Mouse (Mus musculus): ENCODE results near the gene Slfn3.
"Not testable (repeated sequence)": the region's sequence is repeated elsewhere in the genome, so short reads cannot be mapped to it uniquely, and the experiment has no call there.

Slfn3 gene

DNA sequence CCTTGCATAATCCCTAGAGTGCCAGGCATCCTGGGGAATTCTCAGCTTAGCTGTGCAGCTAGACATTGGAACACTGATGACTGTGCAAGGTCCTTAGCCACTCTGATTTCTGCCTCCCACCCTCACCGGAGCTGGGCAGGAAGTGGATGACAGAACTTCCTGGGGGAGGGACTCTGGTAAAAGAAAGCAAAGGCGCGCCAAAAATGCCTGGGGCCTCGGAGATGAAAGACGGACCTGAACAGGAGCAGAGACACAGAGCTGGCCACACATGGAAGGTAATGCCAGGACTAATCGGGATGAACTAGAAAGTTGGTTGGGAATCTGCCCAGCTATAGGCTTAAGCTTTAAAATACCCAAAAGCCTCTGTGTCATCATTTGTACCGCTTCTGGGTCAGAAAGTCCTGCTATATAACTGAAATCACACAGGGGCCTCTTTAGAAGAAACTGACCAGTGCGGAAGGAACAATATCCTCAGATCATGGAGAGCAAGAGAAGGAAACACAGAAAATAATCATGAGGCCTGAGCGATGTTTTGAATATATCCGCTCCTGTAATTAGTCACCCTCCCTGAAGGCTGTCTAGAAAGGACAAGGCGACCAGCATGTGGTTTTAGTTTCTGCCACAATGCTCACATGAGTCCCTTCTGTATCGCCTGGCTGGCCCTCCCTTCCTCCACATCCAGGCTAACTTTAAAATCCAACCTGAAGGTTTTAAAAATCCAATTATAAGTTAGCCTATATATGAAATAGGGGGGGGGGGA lies at the start of gene Slfn3:
Slfn3 (plus strand) TSS at position 197 of the 760 bp plus-strand sequence.
- DNase-seq, result peak; percentile 35 to 49

- DNase-seq, result not testable (repeated sequence)
Measured at GRCm38 (mm10) chr11:83148939-83149338, 42.2 kb upstream of the Slfn3 start.

- no peak for DNase-seq
Measured at GRCm38 (mm10) chr11:83174948-83175539, 16.1 kb upstream of the Slfn3 start, which contains the start of gene Slfn4. Gene Slfn4 (plus strand): TSS chr11:83175186.

- peak in 1 of 2 experiments; percentile 11 for DNase-seq
Measured at GRCm38 (mm10) chr11:83192001-83192400, 871 bp downstream of the Slfn3 start.

DNA sequence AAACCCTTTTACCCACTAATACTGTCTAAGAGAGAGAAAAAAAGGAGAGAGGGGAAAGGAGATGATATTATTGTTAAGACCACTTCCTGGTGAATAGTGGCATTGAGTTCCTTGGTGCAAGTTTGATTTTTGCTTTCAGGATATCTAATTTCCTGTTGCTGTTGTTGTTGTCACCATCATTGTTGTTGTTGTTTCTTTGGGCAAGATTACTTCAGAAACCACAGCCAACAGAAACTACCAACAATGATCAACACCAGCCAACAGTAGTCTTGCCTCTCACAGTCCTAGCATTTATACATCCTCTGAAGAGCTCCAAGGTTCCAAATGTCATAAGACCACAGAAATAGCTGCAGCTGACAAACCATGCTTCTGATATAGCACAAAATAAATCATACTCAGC lies 13.9 kb downstream of the Slfn3 start:
- no peak for DNase-seq

DNA sequence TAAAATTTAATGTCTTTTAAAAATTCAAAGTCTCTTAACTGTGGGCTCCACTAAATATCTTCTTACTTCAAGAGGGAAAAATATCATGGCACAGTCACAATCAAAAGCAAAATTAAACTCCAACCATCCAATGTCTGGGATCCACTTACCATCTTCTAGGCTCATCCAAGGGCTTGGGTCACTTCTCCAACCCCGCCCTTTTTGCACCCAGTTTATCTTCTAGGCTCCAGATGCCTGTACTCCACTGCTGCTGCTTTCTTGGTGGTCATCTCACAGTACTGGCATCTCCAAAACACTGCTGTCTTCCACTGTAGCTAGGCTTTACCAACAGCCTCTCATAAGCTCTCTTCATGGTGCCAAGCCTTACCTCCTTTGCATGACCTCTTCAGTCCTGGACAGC lies 25.0 kb downstream of the Slfn3 start:
- no peak for DNase-seq

DNA sequence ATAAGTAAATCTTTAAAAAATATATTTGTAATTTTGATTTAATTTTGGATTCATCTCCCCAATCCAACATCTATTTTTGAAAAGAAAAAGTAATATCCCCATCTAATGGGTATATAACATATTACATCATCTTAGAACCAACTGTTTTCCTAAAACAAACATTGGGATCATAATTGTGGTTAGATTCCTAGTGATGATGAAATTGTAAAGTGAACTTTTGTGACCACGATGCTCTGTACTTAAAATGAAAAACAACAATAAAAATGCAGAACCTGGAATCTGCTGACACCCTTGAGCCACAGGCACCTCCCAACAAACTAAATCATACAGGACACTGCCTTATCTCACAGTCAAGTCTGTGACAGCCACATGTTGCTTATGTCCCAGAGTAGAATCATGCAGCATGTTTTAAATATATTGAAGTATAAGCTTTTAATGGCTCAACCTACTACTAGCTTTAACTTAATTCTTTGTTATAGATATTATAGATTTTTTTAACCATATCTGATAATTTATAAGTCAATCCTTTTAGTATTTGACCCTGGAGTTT lies 30.3 kb downstream of the Slfn3 start:
- no peak for DNase-seq

DNA sequence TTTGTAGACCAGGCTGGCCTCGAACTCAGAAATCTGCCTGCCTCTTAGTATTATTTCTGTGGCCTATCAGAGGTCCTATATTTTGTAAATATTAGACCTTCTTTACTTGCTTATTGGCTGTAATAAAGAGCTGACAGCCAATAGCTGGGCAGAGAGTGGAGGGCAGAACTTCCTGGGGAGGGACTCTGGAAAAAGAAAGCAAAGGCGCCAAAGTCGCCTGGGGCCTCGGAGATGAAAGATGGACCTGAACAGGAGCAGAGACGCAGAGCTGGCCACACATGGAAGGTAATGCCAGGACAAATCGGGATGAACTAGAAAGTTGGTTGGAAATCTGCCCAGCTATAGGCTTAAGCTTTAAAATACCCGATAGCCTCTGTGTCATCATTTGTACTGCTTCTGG lies 32.2 kb downstream of the Slfn3 start:
- DNase-seq, result peak; percentile 36 to 47

- not testable (repeated sequence) for DNase-seq
Measured at GRCm38 (mm10) chr11:83223793-83224192, 32.7 kb downstream of the Slfn3 start.

DNA sequence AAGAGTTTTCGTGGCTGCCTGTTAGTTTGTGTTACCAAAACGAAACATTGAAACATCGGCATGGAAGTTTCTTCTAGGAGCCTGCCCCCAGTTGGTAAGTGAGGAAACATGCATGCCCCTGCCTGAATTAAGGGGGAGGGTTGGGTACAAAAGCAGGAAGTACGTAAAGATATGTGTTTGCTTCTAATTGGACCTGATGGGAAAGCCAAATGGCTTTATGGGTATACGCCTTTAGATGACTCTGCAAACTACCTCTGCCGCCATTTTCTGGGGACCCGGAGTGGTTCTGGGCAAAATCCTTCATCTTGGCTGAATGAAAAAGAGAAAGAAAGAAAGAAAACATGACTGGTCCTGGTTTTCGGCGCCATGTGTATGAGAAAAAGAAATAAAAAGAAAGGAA lies 33.1 kb downstream of the Slfn3 start:
- DNase-seq, result peak; percentile 11 to 29

GRCm38 (mm10) chr11:83224750-83225149 lies 33.6 kb downstream of the Slfn3 start:
- no peak for DNase-seq

GRCm38 (mm10) chr11:83225371-83225960 lies 34.3 kb downstream of the Slfn3 start:
- no peak for DNase-seq

- DNase-seq, result no peak
Measured at GRCm38 (mm10) chr11:83227926-83228723, 37.0 kb downstream of the Slfn3 start.

DNA sequence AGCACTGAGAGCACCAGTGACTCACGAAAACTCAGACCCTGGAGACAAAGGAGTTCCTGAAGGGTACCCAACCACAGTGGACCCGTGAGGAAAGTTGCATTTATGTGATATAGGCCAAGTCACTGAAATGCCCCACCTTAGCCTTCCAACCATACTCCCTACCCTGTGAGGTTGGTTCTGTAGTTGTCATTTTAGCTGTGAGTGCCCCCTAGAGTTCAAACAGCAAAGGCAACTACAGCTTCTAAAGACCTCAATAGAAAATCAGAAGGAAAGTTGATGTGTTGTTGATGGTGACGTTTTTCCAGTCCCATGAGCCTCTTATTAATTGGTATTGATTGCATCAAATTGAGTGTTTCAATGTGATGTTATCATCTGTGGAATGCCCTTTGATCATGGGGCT lies 39.8 kb downstream of the Slfn3 start:
- peak in 1 of 2 experiments; percentile 16 for DNase-seq

DNA sequence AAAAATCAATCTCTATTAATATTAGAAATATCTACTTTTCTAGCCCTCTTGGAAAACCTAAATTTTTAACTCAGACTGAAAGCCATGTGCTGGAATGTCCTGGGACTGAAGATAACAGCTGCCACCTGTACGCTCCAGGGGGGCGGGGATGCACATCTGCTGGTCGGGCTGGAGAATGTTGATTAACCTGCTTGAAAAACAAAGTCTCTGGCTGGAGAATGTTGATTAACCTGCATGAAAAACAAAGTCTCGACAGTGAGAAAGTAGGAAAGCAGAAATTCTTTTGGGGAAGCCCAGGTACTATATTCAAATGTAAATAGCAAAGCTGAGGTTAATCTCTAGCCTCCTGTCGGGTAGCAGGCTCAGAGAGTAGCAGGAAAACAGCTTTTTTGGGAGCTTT lies 42.5 kb downstream of the Slfn3 start:
- not testable (repeated sequence) for DNase-seq

DNA sequence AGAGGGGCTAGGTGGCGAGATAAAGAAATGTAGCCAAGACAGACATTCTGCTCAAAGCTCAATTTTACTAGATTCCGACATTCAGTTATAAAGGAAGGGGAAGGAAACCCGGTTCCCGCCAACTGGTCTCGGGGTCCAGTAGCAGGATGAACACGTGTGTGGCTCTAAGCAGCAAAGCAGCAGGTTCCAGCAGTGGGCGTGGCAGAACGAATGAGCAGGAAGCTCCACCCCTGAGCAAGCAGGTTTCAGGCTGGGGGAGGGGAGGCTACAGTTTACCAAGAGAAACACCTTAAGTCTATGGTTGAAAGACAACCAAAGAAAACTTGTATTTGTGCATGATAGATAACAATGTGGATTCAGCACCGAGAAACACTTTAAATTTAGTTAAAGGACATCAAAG lies 46.3 kb downstream of the Slfn3 start:
- DNase-seq, result not testable (repeated sequence)

DNA sequence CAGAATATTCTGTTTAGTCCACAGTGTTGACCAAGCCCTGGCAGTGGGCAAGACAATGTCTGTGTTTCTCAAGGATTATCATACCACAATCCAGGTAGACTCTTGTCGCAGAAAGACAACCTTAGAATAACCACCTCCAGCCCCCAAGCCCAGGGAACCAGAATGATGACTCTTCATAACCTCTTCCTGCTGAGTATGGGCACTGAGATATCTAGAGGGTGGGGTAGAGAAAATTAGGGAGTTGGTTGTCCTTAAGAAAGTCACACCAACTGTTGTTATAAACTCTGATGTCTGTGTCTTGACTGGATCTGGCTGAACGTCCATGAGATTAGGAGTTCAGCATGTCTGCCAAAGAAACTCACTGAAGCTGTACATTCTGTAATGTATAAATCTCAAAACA lies 47.3 kb downstream of the Slfn3 start:
- no peak for DNase-seq

- DNase-seq, result no peak
Measured at GRCm38 (mm10) chr11:83239811-83240210, 48.7 kb downstream of the Slfn3 start.

DNA sequence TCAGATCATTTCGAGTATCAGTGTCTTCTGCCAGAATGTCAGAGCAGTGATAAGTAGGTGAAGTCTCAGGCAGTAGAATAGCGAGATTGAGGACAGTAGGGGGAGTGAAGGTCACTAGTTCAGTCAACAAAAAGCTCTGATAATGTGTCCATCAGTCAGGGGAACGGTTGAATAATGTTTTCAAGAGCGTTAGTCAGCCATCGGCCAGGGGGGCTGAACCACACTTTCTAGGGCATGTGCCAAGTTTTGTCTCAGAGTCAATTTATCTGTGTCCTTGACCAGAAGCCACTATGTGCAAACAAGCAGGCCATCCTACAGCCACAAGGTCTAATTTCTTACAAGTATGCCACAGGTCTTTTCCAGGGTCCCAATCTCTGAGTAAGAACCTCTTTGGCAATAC lies 66.1 kb downstream of the Slfn3 start:
- not testable (repeated sequence) for DNase-seq

DNA sequence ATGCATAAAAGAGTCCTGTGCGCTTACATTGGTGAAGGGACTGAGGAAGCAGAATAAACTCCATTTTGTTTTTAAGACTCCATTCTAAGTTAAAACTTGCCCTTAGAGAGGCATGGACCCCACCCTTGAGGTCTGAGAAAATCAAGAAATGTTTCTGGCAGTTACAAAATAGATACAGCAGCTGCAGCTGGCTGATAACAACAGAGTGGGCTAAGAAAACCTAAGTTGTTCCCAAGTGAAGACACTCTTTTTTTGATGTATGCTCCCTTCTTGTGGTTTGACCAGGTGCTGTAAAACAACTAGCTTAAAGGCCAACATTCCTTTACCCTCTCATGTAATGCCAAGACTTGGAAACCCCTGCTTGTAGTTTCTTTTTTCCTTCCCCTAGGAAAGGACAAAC lies 71.5 kb downstream of the Slfn3 start:
- no peak for DNase-seq

GRCm38 (mm10) chr11:83263146-83263545 lies 72.0 kb downstream of the Slfn3 start:
- DNase-seq, result no peak

All from spleen, adult 18-20 months (tissue).